Comparison of ENCODE assay signal across 8 mouse cellular contexts in genomic region chr3:103420621-103421274, GRCm38 (mm10).
DNase-seq lines count a peak whose midpoint lies in the region; ATAC-seq and TF ChIP-seq lines count a peak whose summit lies in the region.

No protein-coding gene starts in this region.

- H3K36me3 ChIP-seq in lung, postnatal 0 days (ENCODE audit: insufficient read depth, low read length) = no peaks in the 10 kb centered on the region
- no peaks in the 10 kb centered on the region for H3K36me3 ChIP-seq in forebrain, embryonic 13.5 days (ENCODE audit: poor library complexity, severe bottlenecking)

- no peak overlapping the region for H3K4me2 ChIP-seq in lung, postnatal 0 days (replicated peaks; ENCODE audit: low read depth, low read length)
- H3K4me2 ChIP-seq in forebrain, embryonic 13.5 days = no peak overlapping the region

- ATAC-seq in lung, postnatal 0 days = 0 out of 2 replicates have a peak, but pooled peaks have one; percentile 14
- peak; percentile 62 for ATAC-seq in forebrain, embryonic 13.5 days

- WGBS in lung, postnatal 0 days = 52% methylated on average over 12 of the region's 12 CpGs
- WGBS in forebrain, embryonic 13.5 days = 54% methylated on average over 12 of the region's 12 CpGs

- no peak overlapping the region for H3K4me3 ChIP-seq in lung, postnatal 0 days (ENCODE audit: low read depth, low read length)
- H3K4me3 ChIP-seq in forebrain, embryonic 13.5 days = no peak overlapping the region

- H3K4me1 ChIP-seq in lung, postnatal 0 days (ENCODE audit: insufficient read depth, low read depth, low read length) = no peaks in the 10 kb centered on the region; the same call in 1 of the 2 replicates
- peaks cover 25% of the 10 kb centered on the region for H3K4me1 ChIP-seq in forebrain, embryonic 13.5 days

- H3K9me3 ChIP-seq in lung, postnatal 0 days (ENCODE audit: low read length) = no peaks in the 10 kb centered on the region
- H3K9me3 ChIP-seq in forebrain, embryonic 13.5 days (replicated peaks) = no peaks in the 10 kb centered on the region

- no peak for TF ChIP-seq CTCF in lung, postnatal 0 days (IDR thresholded peaks at IDR 0.05)

- peak; percentile 42 for DNase-seq in lung, postnatal 0 days (ENCODE audit: low spot score)
- DNase-seq in lung, adult 18-20 months = no peak
- peak; percentile 41 to 60 for DNase-seq in kidney, postnatal 4 days
- peak; percentile 50 for DNase-seq in retina, embryonic 14.5 days (ENCODE audit: low spot score)
- no peak for DNase-seq in ovary, postnatal 10 days (ENCODE audit: low spot score)
- DNase-seq in adrenal gland, postnatal 10 days = no peak
- no peak for DNase-seq in adrenal gland, adult (ENCODE audit: inconsistent age in 2 of 2, low spot score in 1 of 2)

- H3K27ac ChIP-seq in lung, postnatal 0 days (ENCODE audit: low read length) = peak overlapping the region; percentile 51; the same call in 1 of the 2 replicates
- H3K27ac ChIP-seq in forebrain, embryonic 13.5 days = no peak overlapping the region; the same call in 1 of the 2 replicates

- no peaks in the 10 kb centered on the region for H3K27me3 ChIP-seq in lung, postnatal 0 days (replicated peaks; ENCODE audit: insufficient read depth, low read length)
- no peaks in the 10 kb centered on the region for H3K27me3 ChIP-seq in forebrain, embryonic 13.5 days

- TF ChIP-seq EP300 in lung, postnatal 0 days (IDR thresholded peaks at IDR 0.05) = no peak

- H3K9ac ChIP-seq in lung, postnatal 0 days (replicated peaks; ENCODE audit: low read depth) = no peak overlapping the region
- no peak overlapping the region for H3K9ac ChIP-seq in forebrain, embryonic 13.5 days

Comparison
In these comparisons a context has a peak if more than half of its experiments do, and no peak if none do; other contexts are left out.
1. DNase-seq: peak in lung, postnatal 0 days (single experiment), kidney, postnatal 4 days (2 of 2) and retina, embryonic 14.5 days (single experiment); none in lung, adult 18-20 months (0 of 2), ovary, postnatal 10 days (single experiment), adrenal gland, postnatal 10 days (single experiment) and adrenal gland, adult (0 of 2).